Mouse (Mus musculus): ENCODE measurements around the gene Fxr2.

The Fxr2 gene

GRCm38 (mm10) chr11:69661221-69661881 lies 28.6 kb downstream of the Fxr2 start:
- no peak for DNase-seq (ENCODE audit: low spot score)

GRCm38 (mm10) chr11:69662213-69662966 lies 29.6 kb downstream of the Fxr2 start, which contains the start of gene Mpdu1:
Mpdu1 (minus strand) TSS chr11:69662642.
- DNase-seq (ENCODE audit: low spot score): peak; percentile 97

DNA sequence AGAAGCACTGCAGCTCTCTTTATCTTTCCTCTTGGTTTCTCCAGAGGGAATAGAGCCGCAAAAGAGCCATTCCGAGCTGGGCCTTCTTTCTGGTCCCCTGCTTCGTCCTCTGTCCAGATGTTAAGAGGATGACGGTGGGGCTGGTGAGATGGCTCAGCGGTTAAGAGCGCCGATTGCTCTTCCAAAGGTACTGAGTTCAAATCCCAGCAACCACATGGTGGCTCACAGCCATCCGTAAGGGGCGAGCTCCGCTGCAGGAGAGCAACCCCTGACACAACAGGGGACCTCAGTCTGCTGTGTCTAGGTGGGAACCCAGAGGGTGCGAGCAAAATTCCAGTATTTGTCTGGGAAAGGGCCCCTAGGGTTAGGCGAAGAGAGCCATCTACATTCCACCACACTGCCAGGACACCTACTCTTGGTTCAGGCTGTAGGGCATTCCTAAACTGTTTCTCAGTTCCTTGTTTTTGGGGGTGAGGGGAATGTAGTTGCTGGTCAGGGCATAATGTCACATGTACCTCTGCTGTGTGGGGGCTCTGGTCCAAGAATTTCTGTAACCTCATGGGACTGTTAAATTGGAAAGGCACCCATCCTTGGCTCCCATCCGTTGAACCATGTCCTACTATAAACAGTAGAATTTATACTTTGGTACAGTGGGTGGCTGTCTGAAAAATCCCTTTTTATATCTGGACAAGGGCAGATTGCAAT lies 30.3 kb downstream of the Fxr2 start:
- no peak for DNase-seq (ENCODE audit: low spot score)

GRCm38 (mm10) chr11:69663795-69664194 lies 31.0 kb downstream of the Fxr2 start:
- DNase-seq (ENCODE audit: low spot score): no peak

GRCm38 (mm10) chr11:69664841-69665240 lies 32.1 kb downstream of the Fxr2 start:
- no peak for DNase-seq (ENCODE audit: low spot score)

DNA sequence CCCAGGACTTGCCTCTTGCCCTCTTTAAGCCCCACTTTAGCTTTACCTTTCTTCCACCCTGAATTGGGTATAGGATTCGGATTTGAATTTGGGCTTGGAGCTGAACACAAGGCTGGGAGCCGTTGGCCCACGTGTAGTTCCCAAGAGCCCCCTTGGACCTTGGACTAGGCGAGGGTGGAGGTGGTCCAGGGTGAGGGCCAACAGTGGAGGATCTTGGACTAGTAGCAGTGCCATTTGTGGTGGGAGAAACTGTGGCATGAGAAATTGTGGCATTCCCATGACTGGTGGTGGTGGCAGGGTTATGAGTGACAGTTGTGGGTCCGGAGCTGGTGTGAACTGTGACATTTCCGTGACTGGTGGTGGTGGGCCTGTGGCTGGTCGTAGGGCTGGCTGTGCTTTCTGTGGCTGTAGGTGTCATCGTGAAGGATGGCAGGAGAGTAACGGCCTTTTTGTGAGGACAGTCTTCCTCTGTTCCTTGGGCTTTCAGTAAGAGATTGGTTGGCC lies 32.7 kb downstream of the Fxr2 start:
- no peak for DNase-seq (ENCODE audit: low spot score)

DNA sequence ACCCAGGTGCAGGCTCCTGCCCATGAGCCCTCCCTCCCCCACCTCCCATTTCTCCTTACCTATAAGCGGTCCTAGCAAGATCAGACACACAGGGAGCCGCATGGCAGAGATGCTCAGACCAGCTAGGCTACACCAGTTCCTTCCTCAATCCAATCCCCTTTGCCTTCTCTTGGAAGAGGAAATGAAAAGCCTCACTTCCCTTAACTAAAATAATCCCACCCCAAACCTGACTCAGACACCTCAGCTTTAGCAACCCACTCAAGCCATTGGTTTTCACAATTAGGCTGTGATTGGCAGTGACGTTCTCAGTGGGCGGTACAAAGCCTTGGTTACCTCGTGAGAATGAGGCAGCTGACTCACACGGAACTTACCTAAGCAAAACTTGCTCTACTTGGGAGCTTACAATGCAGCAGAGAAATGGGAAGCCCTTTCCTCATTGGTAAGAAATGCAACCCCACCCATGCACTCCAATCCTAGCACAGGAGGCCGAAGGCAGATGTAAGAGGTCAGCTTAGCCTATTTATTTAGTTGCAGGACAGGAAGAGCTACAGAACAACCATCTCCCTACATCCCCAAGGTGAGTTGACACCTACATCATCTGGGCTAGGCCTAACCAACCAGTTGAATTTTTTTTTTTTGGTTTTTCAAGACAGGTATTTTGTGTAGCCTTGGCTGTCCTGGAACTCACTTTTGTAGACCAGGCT lies 33.3 kb downstream of the Fxr2 start, which contains the start of gene Cd68:
Gene Cd68 (minus strand): TSS at position 193 of the 704 bp plus-strand sequence.
- DNase-seq (ENCODE audit: low spot score): peak; percentile 62

GRCm38 (mm10) chr11:69666665-69667005 lies 33.8 kb downstream of the Fxr2 start:
- no peak for DNase-seq (ENCODE audit: low spot score)

- peak; percentile 98 for DNase-seq (ENCODE audit: low spot score)
These were observed 38.3 kb downstream of the Fxr2 start for GRCm38 (mm10) chr11:69670786-69671725.

DNA sequence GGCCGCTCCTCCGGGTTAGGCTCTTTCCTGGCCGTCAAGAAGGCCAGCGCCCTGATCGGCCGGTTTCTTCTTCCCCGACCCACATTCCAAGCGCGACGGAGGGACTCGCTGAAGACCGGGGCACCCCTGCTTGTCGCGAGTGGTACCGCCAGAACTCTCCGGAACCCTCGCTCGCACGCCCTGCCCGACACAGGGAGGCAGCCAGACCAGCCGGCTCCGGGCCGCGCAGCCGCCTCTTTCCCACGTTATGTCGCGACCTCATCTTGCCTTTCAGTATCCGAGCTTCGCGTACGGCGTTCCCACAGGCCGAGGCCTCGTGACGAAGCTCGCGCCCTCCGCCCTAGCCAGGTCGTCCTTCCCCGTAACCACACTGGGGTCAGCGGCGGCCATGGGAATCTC lies 38.9 kb downstream of the Fxr2 start:
- no peak for DNase-seq (ENCODE audit: low spot score)

GRCm38 (mm10) chr11:69672211-69672706 lies 39.5 kb downstream of the Fxr2 start, which contains the start of gene Eif4a1:
Eif4a1 (minus strand) TSS chr11:69672423.
- DNase-seq (ENCODE audit: low spot score): peak; percentile 100

DNA sequence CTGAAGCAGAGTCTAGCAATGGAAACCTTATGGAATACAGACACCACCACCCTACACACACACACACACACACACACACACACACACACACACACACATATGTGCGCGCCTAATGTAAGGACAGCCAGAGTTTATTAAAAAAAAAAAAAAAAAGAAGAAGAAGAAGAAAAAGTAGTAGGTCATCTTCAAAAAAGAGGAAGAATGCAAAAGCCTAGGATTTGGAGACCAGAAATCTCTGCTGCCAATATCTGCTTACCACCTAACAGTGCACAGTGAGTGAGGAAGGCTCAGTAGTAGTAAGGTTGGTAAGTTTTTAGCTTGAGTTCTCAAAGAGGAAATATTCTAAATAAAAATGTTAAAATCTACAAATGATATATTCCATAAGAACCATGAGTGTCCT lies 46.4 kb downstream of the Fxr2 start:
- DNase-seq (ENCODE audit: low spot score): no peak

- DNase-seq (ENCODE audit: low spot score): no peak
These were observed 47.5 kb downstream of the Fxr2 start for GRCm38 (mm10) chr11:69680136-69680855.

- DNase-seq (ENCODE audit: low spot score): peak; percentile 98
These were observed 48.8 kb downstream of the Fxr2 start, which contains the start of gene Senp3 for GRCm38 (mm10) chr11:69681314-69682208. Senp3 (minus strand) TSS chr11:69682084.

DNA sequence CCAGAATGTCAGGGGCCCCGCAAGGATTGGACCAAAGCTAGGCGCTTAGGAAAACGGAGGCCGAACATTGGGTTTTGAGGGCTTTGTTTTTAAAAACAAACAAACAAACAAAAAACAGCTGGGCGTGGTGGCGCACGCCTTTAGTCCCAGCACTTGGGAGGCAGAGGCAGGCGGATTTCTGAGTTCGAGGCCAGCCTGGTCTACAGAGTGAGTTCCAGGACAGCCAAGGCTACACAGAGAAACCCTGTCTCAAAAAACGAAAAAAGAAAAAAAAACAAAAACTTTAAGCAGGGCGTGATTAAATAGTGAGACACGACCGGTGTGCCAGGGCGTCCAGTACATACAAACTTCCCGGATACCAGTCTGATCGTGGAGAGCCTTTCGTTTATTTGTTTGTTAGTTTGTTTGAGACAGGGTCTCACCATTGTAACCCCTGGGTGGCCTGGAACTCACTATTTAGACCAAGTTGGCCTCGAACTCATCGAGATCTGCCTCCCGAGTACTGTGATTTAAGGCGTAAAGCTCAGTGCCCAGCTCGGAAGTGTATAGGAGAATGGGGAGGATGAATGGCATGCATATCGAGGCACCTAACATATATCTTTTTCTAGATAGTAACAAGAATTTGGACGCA lies 49.5 kb downstream of the Fxr2 start:
- no peak for DNase-seq (ENCODE audit: low spot score)

DNA sequence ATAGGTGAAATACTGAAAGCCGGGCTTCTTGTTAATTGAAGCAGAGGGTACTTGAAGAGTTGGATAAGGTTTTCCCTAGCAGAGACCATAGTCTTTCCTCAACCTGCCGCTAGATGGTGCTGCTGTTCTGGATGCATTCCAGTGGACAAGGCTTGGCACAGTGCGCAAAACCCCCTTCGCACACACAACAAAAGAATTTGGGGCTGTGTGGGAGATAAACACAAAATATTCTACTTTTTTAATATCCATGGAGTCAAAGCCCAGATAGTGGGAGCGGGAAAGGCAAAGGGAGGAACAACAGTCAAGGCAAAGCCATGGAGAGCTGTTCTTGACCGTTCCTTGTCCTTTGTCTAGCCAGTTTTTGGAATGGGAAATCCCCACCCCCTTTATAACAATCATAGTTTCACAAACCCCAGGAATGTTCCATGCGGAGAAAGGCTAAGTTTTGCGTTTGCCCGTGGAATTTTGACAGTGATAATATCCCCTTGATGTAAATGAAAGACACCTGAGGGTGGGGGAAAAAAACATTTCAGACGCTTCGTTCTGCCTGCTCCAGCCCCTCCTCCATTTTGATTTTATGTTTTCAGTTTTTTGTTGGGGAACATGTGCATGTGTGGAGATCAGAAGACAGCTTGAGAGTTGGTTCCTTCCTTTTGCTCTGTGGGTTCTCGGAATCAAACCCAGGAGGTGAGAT lies 50.2 kb downstream of the Fxr2 start:
- peak; percentile 82 for DNase-seq (ENCODE audit: low spot score)

DNA sequence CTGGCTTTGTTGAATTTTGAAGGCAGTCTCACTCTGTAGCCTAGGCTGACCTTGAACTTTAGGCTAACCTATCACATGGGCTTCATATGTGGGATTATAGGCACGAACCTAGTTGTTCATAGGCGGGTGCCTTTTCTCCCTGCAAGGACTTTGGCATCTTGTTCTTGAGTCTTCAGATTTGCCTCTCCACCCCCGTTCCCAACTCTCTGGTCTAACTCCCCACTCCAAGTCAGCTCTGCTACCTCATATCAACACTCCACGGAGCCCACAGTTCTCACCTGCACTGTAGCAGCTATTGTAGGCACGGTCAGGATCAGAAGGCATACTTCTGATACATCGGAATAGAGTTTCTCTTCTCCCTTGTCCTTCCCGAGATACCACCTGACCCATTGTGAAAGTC lies 50.8 kb downstream of the Fxr2 start:
- DNase-seq (ENCODE audit: low spot score): no peak

Measured in T-cell, adult 2 months (primary cell).